In genomic region chr5:132300794-132301193, GRCm38 (mm10) we compare ENCODE assay signal across 20 mouse cellular contexts.
"Had no signal": no experiment of that assay in that cellular context is flagged by ENCODE, and none has a peak within 500 bp of the region (broad histone marks: within the 10 kb centered on the region; RNA-seq: fewer than 3 reads in every experiment).

No protein-coding gene starts in this region.

- H3K9ac ChIP-seq: liver, postnatal 0 days; lung, embryonic 15.5 days; midbrain, embryonic 13.5 days; midbrain, embryonic 15.5 days; neural tube, embryonic 12.5 days had no signal

- H3K4me3 ChIP-seq: lung, embryonic 15.5 days; megakaryocyte, embryonic 14.5 days; midbrain, embryonic 13.5 days; midbrain, embryonic 15.5 days; neural tube, embryonic 12.5 days had no signal

- H3K9me3 ChIP-seq: lung, embryonic 15.5 days; megakaryocyte, embryonic 14.5 days; midbrain, embryonic 13.5 days; midbrain, embryonic 15.5 days; neural tube, embryonic 12.5 days had no signal

- H3K4me2 ChIP-seq: lung, embryonic 15.5 days; midbrain, embryonic 11.5 days; midbrain, embryonic 13.5 days; midbrain, embryonic 15.5 days; neural tube, embryonic 12.5 days had no signal

- ATAC-seq: liver, postnatal 0 days; lung, postnatal 0 days; midbrain, embryonic 13.5 days; midbrain, embryonic 15.5 days had no signal

- H3K27ac ChIP-seq: lung, embryonic 15.5 days; macrophage; midbrain, embryonic 13.5 days; midbrain, embryonic 15.5 days; neural tube, embryonic 12.5 days had no signal

- H3K36me3 ChIP-seq: lung, embryonic 15.5 days; midbrain, embryonic 13.5 days; midbrain, embryonic 15.5 days; neural tube, embryonic 12.5 days had no signal

- H3K27me3 ChIP-seq: lung, embryonic 15.5 days; megakaryocyte, embryonic 14.5 days; midbrain, embryonic 13.5 days; midbrain, embryonic 15.5 days; neural tube, embryonic 12.5 days had no signal

- DNase-seq: liver, postnatal 0 days; lung, adult 2 months; lung, postnatal 14 days; lung, postnatal 36 days; retina, postnatal 1 day; right cerebral cortex, adult 18-20 months; right cerebral cortex, postnatal 25 days; right cerebral cortex, postnatal 4 days; spleen, adult 18-20 months; thymus, adult 18-20 months; thymus, postnatal 25 days; thymus, postnatal 4 days had no signal

- H3K4me1 ChIP-seq: megakaryocyte, embryonic 14.5 days had no signal
